Mouse (Mus musculus): ENCODE results near the gene Syt8. TPM values are rescaled to one million over a fixed set of nuclear protein-coding genes. Genes with fewer than 3 reads are reported as not detected.

Gene Syt8
- total and polyA plus RNA-seq, 3 experiments: not detected

DNA sequence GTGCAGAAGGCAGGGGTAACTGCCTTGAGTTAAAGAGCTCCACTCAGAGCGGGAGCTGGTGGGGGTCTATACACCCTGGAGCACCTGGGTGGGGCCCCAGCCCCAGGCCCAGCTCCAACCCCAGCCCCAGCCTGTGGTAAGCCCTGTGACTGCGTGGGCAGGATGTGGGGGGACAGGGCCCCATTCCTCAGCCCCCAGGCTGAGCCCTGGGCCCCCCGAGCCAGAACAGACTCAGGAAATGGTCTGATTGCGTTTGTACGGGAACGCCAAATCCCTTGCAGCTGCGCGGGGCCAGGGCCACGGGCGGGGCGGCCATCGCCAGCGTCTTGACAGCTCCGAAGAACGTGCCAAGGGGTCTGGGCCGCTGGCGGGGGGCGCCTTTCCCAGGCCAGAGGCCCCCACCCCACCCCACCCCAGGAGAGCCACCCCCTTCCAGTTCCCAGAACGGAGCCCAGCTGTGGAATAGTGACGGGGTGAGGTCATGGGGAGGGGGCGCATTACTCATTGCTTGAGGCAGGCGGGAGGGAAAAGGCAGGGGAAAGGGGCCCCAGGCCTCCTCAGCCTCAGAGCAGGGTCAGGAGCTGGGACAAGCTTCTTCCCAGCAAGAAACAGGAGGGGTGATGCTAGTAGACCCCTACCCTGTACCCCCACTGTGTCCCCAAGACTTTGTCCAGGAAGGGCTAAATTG, 47.1 kb downstream of the Syt8 start:
- WGBS: 10% methylated on average over 22 of the region's 22 CpGs
- Histone ChIP-seq H3K4me1 (ENCODE audit: control insufficient read depth, insufficient read depth, low read length) (peaks cover 16% of the 10 kb centered on the region), H3K4me3 (peak overlapping the region; percentile 41), H3K27me3 (ENCODE audit: control insufficient read depth, insufficient read depth, low read length) (no peaks in the 10 kb centered on the region), H3K36me3 (ENCODE audit: control insufficient read depth, insufficient read depth, low read length) (no peaks in the 10 kb centered on the region), H3K9ac (ENCODE audit: low read depth, low read length) (peak overlapping the region; percentile 60), H3K27ac (peak overlapping the region; percentile 84), H3K79me2 (replicated peaks; ENCODE audit: control insufficient read depth, insufficient read depth, low read length) (no peaks in the 10 kb centered on the region)
- intact Hi-C loops (cut with DNase I): loop anchor here (2.0 kb wide), 2 partner anchors 15 to 99 kb away; no protein-coding TSS in a partner anchor
- peak; percentile 78 to 84 for DNase-seq
- TF ChIP-seq EP300 (IDR thresholded peaks at IDR 0.05; ENCODE audit: insufficient read depth, low read depth, low read length) (no peak), POLR2A (IDR thresholded peaks at IDR 0.05; ENCODE audit: insufficient read depth, low read depth, low read length) (no peak), CTCF (IDR thresholded peaks at IDR 0.05) (no peak)

DNA sequence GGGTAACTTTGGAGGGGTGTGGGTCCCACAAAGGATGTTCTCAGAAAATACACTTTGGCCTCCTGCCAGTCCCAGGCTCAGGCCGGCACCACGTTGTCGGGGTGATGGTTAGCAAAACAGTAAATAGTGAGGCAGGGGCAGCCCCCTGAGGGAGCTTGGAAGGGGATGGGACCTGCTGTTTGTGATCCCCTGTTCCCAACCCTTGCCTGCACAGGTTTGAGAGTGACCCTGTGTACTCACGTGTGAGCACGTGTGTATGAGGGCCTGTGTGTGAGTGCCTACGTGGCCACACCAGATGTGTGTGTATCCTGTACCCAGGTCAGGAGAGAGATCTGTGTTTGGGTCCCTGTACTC, 47.6 kb downstream of the Syt8 start:
- no peak overlapping the region for H3K4me3 ChIP-seq
- DNase-seq: peak in 1 of 2 experiments; percentile 58
- H3K79me2 ChIP-seq (replicated peaks; ENCODE audit: control insufficient read depth, insufficient read depth, low read length): no peaks in the 10 kb centered on the region
- peak overlapping the region; percentile 84 for H3K27ac ChIP-seq
- H3K27me3 ChIP-seq (ENCODE audit: control insufficient read depth, insufficient read depth, low read length): no peaks in the 10 kb centered on the region
- peak overlapping the region; percentile 55 for H3K9ac ChIP-seq (ENCODE audit: low read depth, low read length)
- no peak for TF ChIP-seq POLR2A (IDR thresholded peaks at IDR 0.05; ENCODE audit: insufficient read depth, low read depth, low read length)
- no peak for TF ChIP-seq EP300 (IDR thresholded peaks at IDR 0.05; ENCODE audit: insufficient read depth, low read depth, low read length)
- TF ChIP-seq CTCF (IDR thresholded peaks at IDR 0.05): no peak
- intact Hi-C loops (cut with DNase I): no loop called here
- 36% methylated on average over 6 of the region's 6 CpGs for WGBS
- H3K36me3 ChIP-seq (ENCODE audit: control insufficient read depth, insufficient read depth, low read length): no peaks in the 10 kb centered on the region
- peaks cover 16% of the 10 kb centered on the region for H3K4me1 ChIP-seq (ENCODE audit: control insufficient read depth, insufficient read depth, low read length)

DNA sequence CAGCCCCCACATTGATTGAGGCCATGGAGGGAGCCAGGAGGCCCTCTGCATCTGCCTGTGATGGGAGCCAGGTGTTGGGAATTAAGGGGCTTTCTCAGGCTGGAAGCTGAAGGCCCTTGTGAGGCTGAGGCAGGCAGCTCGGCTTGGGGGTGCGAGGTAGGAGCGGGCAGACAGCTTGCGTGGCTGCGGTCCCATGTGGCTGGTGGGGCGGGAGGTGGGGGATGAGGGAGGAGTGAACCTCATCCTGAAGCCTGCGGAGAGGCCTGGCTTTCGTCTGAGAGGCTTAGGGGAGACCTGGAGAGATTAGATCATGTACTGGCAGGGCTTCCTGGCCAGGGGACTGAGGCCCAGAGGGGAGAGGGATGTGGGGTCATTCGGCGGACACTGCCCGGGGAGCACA, 48.5 kb downstream of the Syt8 start:
- intact Hi-C loops (cut with DNase I): no loop called here

DNA sequence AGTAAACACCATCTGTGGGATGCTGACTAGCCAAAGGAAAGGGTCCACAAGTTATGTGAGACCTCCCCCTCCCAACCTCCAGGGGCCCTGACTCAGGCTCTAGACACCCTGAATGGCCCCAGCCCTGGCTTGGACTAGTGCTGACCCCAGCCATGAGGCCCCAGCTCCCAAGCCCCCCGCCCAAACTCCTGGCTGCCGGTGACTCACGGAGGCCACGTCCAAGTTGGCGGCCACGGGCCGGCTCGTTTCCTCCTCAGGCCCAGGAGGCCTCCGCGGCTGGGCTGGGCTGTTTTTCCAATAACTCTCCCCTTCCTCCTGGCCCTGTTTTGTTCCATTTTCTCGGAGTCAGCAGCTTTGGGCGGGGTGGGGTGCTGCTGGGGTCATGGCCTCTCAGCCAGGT, 50.1 kb downstream of the Syt8 start:
- DNase-seq: peak; percentile 77 to 84
- Histone ChIP-seq H3K79me2 (replicated peaks; ENCODE audit: control insufficient read depth, insufficient read depth, low read length) (no peaks in the 10 kb centered on the region), H3K36me3 (ENCODE audit: control insufficient read depth, insufficient read depth, low read length) (no peaks in the 10 kb centered on the region), H3K27me3 (ENCODE audit: control insufficient read depth, insufficient read depth, low read length) (no peaks in the 10 kb centered on the region), H3K4me3 (no peak overlapping the region), H3K27ac (peak overlapping the region; percentile 84), H3K4me1 (ENCODE audit: control insufficient read depth, insufficient read depth, low read length) (peaks cover 16% of the 10 kb centered on the region), H3K9ac (ENCODE audit: low read depth, low read length) (no peak overlapping the region)
- TF ChIP-seq EP300 (IDR thresholded peaks at IDR 0.05; ENCODE audit: insufficient read depth, low read depth, low read length) (no peak), POLR2A (IDR thresholded peaks at IDR 0.05; ENCODE audit: insufficient read depth, low read depth, low read length) (no peak), CTCF (IDR thresholded peaks at IDR 0.05) (no peak)
- WGBS: 34% methylated on average over 12 of the region's 12 CpGs
- intact Hi-C loops (cut with DNase I): no loop called here

More for the DNA sequence above, 48.5 kb downstream of the Syt8 start:
- 0 out of 2 replicates have a peak, but pooled peaks have one; percentile 16 for TF ChIP-seq POLR2A (IDR thresholded peaks at IDR 0.05; ENCODE audit: insufficient read depth, low read depth, low read length)
- no peak for TF ChIP-seq EP300 (IDR thresholded peaks at IDR 0.05; ENCODE audit: insufficient read depth, low read depth, low read length)
- Histone ChIP-seq H3K79me2 (replicated peaks; ENCODE audit: control insufficient read depth, insufficient read depth, low read length) (no peaks in the 10 kb centered on the region), H3K36me3 (ENCODE audit: control insufficient read depth, insufficient read depth, low read length) (no peaks in the 10 kb centered on the region), H3K9ac (ENCODE audit: low read depth, low read length) (0 out of 2 replicates have a peak overlapping the region, but pooled peaks have one; percentile 13), H3K27ac (peak overlapping the region; percentile 84), H3K4me1 (ENCODE audit: control insufficient read depth, insufficient read depth, low read length) (peaks cover 16% of the 10 kb centered on the region), H3K4me3 (no peak overlapping the region), H3K27me3 (ENCODE audit: control insufficient read depth, insufficient read depth, low read length) (no peaks in the 10 kb centered on the region)
- peak; percentile 58 to 64 for DNase-seq
- WGBS: 46% methylated on average over 11 of the region's 11 CpGs

DNA sequence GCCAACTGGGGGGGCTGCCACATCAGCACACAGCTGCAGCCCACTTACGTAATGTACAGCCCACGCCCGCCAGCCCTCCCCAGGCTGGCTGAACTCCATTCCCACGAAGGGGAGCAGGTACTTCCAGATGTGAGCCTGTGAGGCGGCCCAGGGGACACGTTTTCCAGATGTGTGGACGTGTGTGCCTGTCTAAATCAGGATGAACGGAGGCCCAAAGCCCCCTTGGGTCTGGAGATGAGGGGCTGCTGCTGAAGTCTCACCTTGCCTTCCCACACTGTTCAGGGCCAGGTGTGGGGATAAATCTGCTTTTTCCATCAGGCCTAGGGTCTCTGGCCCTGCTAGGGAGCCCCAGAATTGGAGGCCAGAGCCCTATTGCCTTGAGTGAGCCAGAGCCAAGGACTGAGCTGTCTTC, 52.1 kb downstream of the Syt8 start:
- DNase-seq: peak; percentile 37 to 45
- Histone ChIP-seq H3K27ac (peak overlapping the region; percentile 49), H3K27me3 (ENCODE audit: control insufficient read depth, insufficient read depth, low read length) (no peaks in the 10 kb centered on the region), H3K79me2 (replicated peaks; ENCODE audit: control insufficient read depth, insufficient read depth, low read length) (no peaks in the 10 kb centered on the region), H3K9ac (ENCODE audit: low read depth, low read length) (no peak overlapping the region), H3K4me1 (ENCODE audit: control insufficient read depth, insufficient read depth, low read length) (peaks cover 16% of the 10 kb centered on the region), H3K36me3 (ENCODE audit: control insufficient read depth, insufficient read depth, low read length) (no peaks in the 10 kb centered on the region), H3K4me3 (no peak overlapping the region)
- intact Hi-C loops (cut with DNase I): no loop called here
- no peak for TF ChIP-seq EP300 (IDR thresholded peaks at IDR 0.05; ENCODE audit: insufficient read depth, low read depth, low read length)
- no peak for TF ChIP-seq POLR2A (IDR thresholded peaks at IDR 0.05; ENCODE audit: insufficient read depth, low read depth, low read length)
- TF ChIP-seq CTCF (IDR thresholded peaks at IDR 0.05): no peak
- 82% methylated on average over 8 of the region's 8 CpGs for WGBS

DNA sequence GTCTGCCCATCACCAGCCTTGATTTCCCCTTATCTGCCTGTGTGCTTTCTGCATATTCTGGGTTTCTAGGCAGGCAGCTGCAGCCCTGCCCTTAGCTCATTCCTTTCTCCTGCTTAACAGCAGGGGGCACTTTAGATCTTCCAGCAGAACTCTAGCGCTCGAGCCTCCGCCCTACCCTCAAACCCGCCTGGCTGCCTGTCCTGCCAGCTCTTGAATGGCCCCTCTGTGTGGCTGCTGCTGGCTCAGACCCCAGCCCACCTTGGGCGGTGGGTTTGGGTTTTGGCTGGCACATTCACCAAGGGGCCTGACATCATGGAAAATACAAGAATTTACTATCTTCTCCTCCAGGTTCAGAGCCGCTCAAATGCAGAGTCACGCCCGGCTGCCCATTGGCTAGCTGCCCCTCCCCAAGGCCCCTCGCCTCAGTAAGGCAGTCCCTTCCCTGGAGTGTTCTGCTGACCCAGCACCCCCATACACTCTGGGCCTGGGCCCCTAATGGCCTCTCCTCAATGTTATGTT, 52.8 kb downstream of the Syt8 start:
- DNase-seq: peak; percentile 33 to 40
- H3K27me3 ChIP-seq (ENCODE audit: control insufficient read depth, insufficient read depth, low read length): no peaks in the 10 kb centered on the region
- 57% methylated on average over 9 of the region's 9 CpGs for WGBS
- H3K4me3 ChIP-seq: no peak overlapping the region
- peak overlapping the region; percentile 49 for H3K27ac ChIP-seq
- H3K9ac ChIP-seq (ENCODE audit: low read depth, low read length): no peak overlapping the region
- intact Hi-C loops (cut with DNase I): no loop called here
- no peak for TF ChIP-seq POLR2A (IDR thresholded peaks at IDR 0.05; ENCODE audit: insufficient read depth, low read depth, low read length)
- peak; percentile 61 for TF ChIP-seq CTCF (IDR thresholded peaks at IDR 0.05)
- peaks cover 12% of the 10 kb centered on the region for H3K4me1 ChIP-seq (ENCODE audit: control insufficient read depth, insufficient read depth, low read length)
- no peaks in the 10 kb centered on the region for H3K36me3 ChIP-seq (ENCODE audit: control insufficient read depth, insufficient read depth, low read length)
- H3K79me2 ChIP-seq (replicated peaks; ENCODE audit: control insufficient read depth, insufficient read depth, low read length): no peaks in the 10 kb centered on the region
